Mouse (Mus musculus): ENCODE results near the gene Tlk2.

Gene Tlk2

GRCm38 (mm10) chr11:105317769-105318168, 139.2 kb downstream of the Tlk2 start:
- DNase-seq, result peak; percentile 54

GRCm38 (mm10) chr11:105321090-105321489, 142.5 kb downstream of the Tlk2 start:
- no peak for DNase-seq

- no peak for DNase-seq
Observed at GRCm38 (mm10) chr11:105323530-105323929, 144.9 kb downstream of the Tlk2 start.

- DNase-seq, result no peak
Observed at GRCm38 (mm10) chr11:105327101-105327500, 148.5 kb downstream of the Tlk2 start.

GRCm38 (mm10) chr11:105329962-105330361, 151.4 kb downstream of the Tlk2 start:
- no peak for DNase-seq

- DNase-seq, result no peak
Observed at GRCm38 (mm10) chr11:105331129-105331528, 152.5 kb downstream of the Tlk2 start.

GRCm38 (mm10) chr11:105331732-105332131, 153.1 kb downstream of the Tlk2 start:
- no peak for DNase-seq

GRCm38 (mm10) chr11:105332468-105332867, 153.9 kb downstream of the Tlk2 start:
- DNase-seq, result peak; percentile 39
